Mouse (Mus musculus): ENCODE measurements around the gene Chst11.

The Chst11 gene

GRCm38 (mm10) chr10:83076816-83077215 lies 91.5 kb downstream of the Chst11 start:
- DNase-seq (ENCODE audit: low spot score in 2 of 2), result no peak

GRCm38 (mm10) chr10:83078723-83079122 lies 93.4 kb downstream of the Chst11 start:
- DNase-seq (ENCODE audit: low spot score in 2 of 2), result no peak

- DNase-seq (ENCODE audit: low spot score in 2 of 2), result no peak
These were observed 94.5 kb downstream of the Chst11 start for GRCm38 (mm10) chr10:83079755-83080154.

- DNase-seq (ENCODE audit: low spot score in 2 of 2), result no peak
These were observed 95.0 kb downstream of the Chst11 start for GRCm38 (mm10) chr10:83080275-83080741.

GRCm38 (mm10) chr10:83080930-83081329 lies 95.6 kb downstream of the Chst11 start:
- DNase-seq (ENCODE audit: low spot score in 2 of 2), result no peak

GRCm38 (mm10) chr10:83083946-83084345 lies 98.6 kb downstream of the Chst11 start:
- DNase-seq (ENCODE audit: low spot score in 2 of 2), result no peak

- no peak for DNase-seq (ENCODE audit: low spot score in 2 of 2)
These were observed 103.0 kb downstream of the Chst11 start for GRCm38 (mm10) chr10:83088318-83088717.

GRCm38 (mm10) chr10:83088826-83089225 lies 103.5 kb downstream of the Chst11 start:
- no peak for DNase-seq (ENCODE audit: low spot score in 2 of 2)

GRCm38 (mm10) chr10:83090185-83090584 lies 104.9 kb downstream of the Chst11 start:
- no peak for DNase-seq (ENCODE audit: low spot score in 2 of 2)

- DNase-seq (ENCODE audit: low spot score in 2 of 2), result no peak
These were observed 108.4 kb downstream of the Chst11 start for GRCm38 (mm10) chr10:83093705-83094104.

GRCm38 (mm10) chr10:83094248-83094647 lies 109.0 kb downstream of the Chst11 start:
- no peak for DNase-seq (ENCODE audit: low spot score in 2 of 2)

- DNase-seq (ENCODE audit: low spot score in 2 of 2), result no peak
These were observed 109.8 kb downstream of the Chst11 start for GRCm38 (mm10) chr10:83094821-83095725.

- no peak for DNase-seq (ENCODE audit: low spot score in 2 of 2)
These were observed 111.0 kb downstream of the Chst11 start for GRCm38 (mm10) chr10:83096257-83096656.

- no peak for DNase-seq (ENCODE audit: low spot score in 2 of 2)
These were observed 113.6 kb downstream of the Chst11 start for GRCm38 (mm10) chr10:83098940-83099339.

GRCm38 (mm10) chr10:83099669-83100068 lies 114.4 kb downstream of the Chst11 start:
- no peak for DNase-seq (ENCODE audit: low spot score in 2 of 2)

GRCm38 (mm10) chr10:83100890-83101289 lies 115.6 kb downstream of the Chst11 start:
- no peak for DNase-seq (ENCODE audit: low spot score in 2 of 2)

GRCm38 (mm10) chr10:83101421-83102207 lies 116.3 kb downstream of the Chst11 start:
- DNase-seq (ENCODE audit: low spot score in 2 of 2), result no peak

GRCm38 (mm10) chr10:83102745-83103144 lies 117.4 kb downstream of the Chst11 start:
- no peak for DNase-seq (ENCODE audit: low spot score in 2 of 2)

- no peak for DNase-seq (ENCODE audit: low spot score in 2 of 2)
These were observed 118.9 kb downstream of the Chst11 start for GRCm38 (mm10) chr10:83104221-83104620.

GRCm38 (mm10) chr10:83106152-83106746 lies 121.0 kb downstream of the Chst11 start:
- DNase-seq (ENCODE audit: low spot score in 2 of 2), result no peak

GRCm38 (mm10) chr10:83107385-83107784 lies 122.1 kb downstream of the Chst11 start:
- DNase-seq (ENCODE audit: low spot score in 2 of 2), result no peak

Measured in spleen, postnatal 14 days (tissue).